In the genomic region with DNA sequence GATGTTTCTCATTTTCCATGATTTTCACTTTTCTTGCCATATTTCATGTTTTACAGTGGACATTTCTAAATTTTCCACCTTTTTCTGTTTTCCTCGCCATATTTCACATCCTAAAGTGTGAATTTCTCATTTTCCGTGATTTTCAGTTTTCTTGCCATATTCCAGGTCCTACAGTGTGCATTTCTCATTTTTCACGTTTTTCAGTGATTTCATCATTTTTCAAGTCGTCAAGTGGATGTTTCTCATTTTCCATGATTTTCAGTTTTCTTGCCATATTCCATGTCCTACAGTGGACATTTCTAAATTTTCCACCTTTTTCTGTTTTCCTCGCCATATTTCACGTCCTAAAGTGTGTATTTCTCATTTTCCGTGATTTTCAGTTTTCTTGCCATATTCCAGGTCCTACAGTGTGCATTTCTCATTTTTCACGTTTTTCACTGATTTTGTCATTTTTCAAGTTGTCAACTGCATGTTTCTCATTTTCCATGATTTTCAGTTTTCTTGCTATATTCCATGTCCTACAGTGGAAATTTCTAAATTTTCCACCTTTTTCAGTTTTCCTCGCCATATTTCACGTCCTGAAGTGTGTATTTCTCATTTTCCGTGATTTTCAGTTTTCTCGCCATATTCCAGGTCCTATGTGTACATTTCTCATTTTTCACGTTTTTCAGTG, we compare ENCODE assay signal across 9 mouse cellular contexts. TPM values are rescaled to one million over a fixed set of nuclear protein-coding genes. Genes with fewer than 3 reads are reported as not detected.
DNase-seq lines count a peak whose midpoint lies in the region; ATAC-seq and TF ChIP-seq lines count a peak whose summit lies in the region.
"Not testable (repeated sequence)": the region's sequence is repeated elsewhere in the genome, so short reads cannot be mapped to it uniquely, and the experiment has no call there.
"Had no signal": no experiment of that assay in that cellular context is flagged by ENCODE, and none has a peak within 500 bp of the region (broad histone marks: within the 10 kb centered on the region; RNA-seq: fewer than 3 reads in every experiment).

A gene (plus strand): TSS at position 236 of the 673 bp plus-strand sequence.

- intact Hi-C loops in left cerebral cortex, postnatal 25 days (cut with DNase I) = not testable (repeated sequence)

- not testable (repeated sequence) for H3K27ac ChIP-seq in layer of hippocampus, adult 2 months

- not testable (repeated sequence) for ATAC-seq in neutrophil, adult 5-6 weeks (ENCODE audit: extremely low read depth, insufficient number of reproducible peaks, low FRiP score, poor library complexity, severe bottlenecking)

- not testable (repeated sequence) for TF ChIP-seq CTCF in layer of hippocampus, adult 2 months (conservative IDR thresholded peaks at IDR 0.05)

- H3K4me3 ChIP-seq in layer of hippocampus, adult 2 months = not testable (repeated sequence)

- DNase-seq in CD8-positive naive resting alpha-beta T cell, adult 2 months (ENCODE audit: low read depth in 2 of 2, low spot score in 2 of 2) = peak; percentile 80 to 82
- peak; percentile 30 for DNase-seq in cerebellum, adult 9-11 months
- DNase-seq in gastrocnemius, adult 8-10 months (ENCODE audit: low spot score in 2 of 2) = peak; percentile 57 to 67
- peak; percentile 9 for DNase-seq in heart, postnatal 4 days
- peak; percentile 64 to 70 for DNase-seq in layer of hippocampus, adult 2 months (ENCODE audit: low spot score in 2 of 2)
- DNase-seq in left cerebral cortex, postnatal 25 days (ENCODE audit: low spot score in 2 of 2) = peak; percentile 12 to 42
- peak; percentile 65 for DNase-seq in testis, postnatal 14 days (ENCODE audit: low spot score)

RNA-seq across cellular contexts. Expression of the gene that starts here (rescaled TPM):
- total RNA-seq in gastrocnemius, adult 8-10 months (2022) = under 1 TPM in 1 of 4 experiments, not detected in 3; 0.62 TPM
- total RNA-seq in heart, postnatal 4 days (2021) = 1 to 10 TPM in 1 of 2 experiments, under 1 TPM in 1; 0.45 to 1.1 TPM
- 1 to 10 TPM in 1 of 2 experiments, not detected in 1; 1.2 TPM for total RNA-seq in layer of hippocampus, adult 2 months (2021)
- total RNA-seq in left cerebral cortex, postnatal 25 days (2021) = 1 to 10 TPM in 1 of 2 experiments, not detected in 1; 1.2 TPM
- 51.4 and 74.0 TPM in 2 replicates for total RNA-seq in neutrophil, adult 5-6 weeks (2017)
- total RNA-seq: gastrocnemius, postnatal 14 days had no signal

Comparison
In these comparisons a context has a peak if more than half of its experiments do, and no peak if none do; other contexts are left out.
1. RNA of the gene that starts here (total RNA-seq): 51.4 to 74.0 TPM in neutrophil, adult 5-6 weeks; 1.2 TPM in left cerebral cortex, postnatal 25 days, 1.2 TPM in layer of hippocampus, adult 2 months, 0.45 to 1.1 TPM in heart, postnatal 4 days and 0.62 TPM in gastrocnemius, adult 8-10 months; every median in the first group is over 10 times any median in the second.
2. Peak in DNase-seq in gastrocnemius, adult 8-10 months; RNA of the gene not detected or under 1 TPM.
3. DNase-seq: peak in every context shown above with its lines; median percentile 81 in CD8-positive naive resting alpha-beta T cell, adult 2 months; 67 in layer of hippocampus, adult 2 months; 65 in testis, postnatal 14 days; 62 in gastrocnemius, adult 8-10 months; 30 in cerebellum, adult 9-11 months; 27 in left cerebral cortex, postnatal 25 days; 9 in heart, postnatal 4 days.